In the genomic region with DNA sequence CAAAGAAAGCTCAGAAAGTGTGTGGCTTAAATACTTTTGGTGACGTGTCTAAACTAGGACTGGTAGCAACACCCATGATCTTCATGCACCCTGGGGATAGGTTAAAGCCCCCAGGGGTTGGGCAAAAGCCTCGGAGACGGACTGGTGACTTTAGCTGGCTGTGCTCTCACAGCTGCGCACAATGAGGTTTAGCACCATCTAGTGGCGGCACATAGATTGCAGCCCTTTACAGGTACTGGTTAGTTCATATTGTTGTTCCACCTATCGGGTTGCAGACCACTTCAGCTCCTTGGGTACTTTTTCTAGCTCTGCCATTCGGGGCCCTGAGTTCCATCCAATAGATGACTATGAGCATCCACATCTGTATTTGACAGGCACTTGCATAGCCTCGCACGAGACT, we compare ENCODE assay signal across 11 mouse cellular contexts. TPM values are rescaled to one million over a fixed set of nuclear protein-coding genes. Genes with fewer than 3 reads are reported as not detected.
DNase-seq lines count a peak whose midpoint lies in the region; ATAC-seq and TF ChIP-seq lines count a peak whose summit lies in the region.
"Not testable (repeated sequence)": the region's sequence is repeated elsewhere in the genome, so short reads cannot be mapped to it uniquely, and the experiment has no call there.
"Had no signal": no experiment of that assay in that cellular context is flagged by ENCODE, and none has a peak within 500 bp of the region (broad histone marks: within the 10 kb centered on the region; RNA-seq: fewer than 3 reads in every experiment).

No protein-coding gene starts in this region.

- H3K9me3 ChIP-seq in kidney, postnatal 0 days (replicated peaks; ENCODE audit: low read length); limb, embryonic 10.5 days (replicated peaks); midbrain, embryonic 16.5 days (replicated peaks; ENCODE audit: control insufficient read depth, low read length, poor library complexity, severe bottlenecking); stomach, postnatal 0 days (ENCODE audit: control insufficient read depth, low read length): not testable (repeated sequence)

- not testable (repeated sequence) for H3K27me3 ChIP-seq in kidney, postnatal 0 days (ENCODE audit: insufficient read depth, low read length); limb, embryonic 10.5 days (ENCODE audit: low read depth, poor library complexity, severe bottlenecking); midbrain, embryonic 16.5 days (ENCODE audit: control insufficient read depth, insufficient read depth, low read depth, low read length); stomach, postnatal 0 days (ENCODE audit: control insufficient read depth, insufficient read depth, low read length)

- peak; percentile 49 for TF ChIP-seq CTCF in kidney, postnatal 0 days (IDR thresholded peaks at IDR 0.05; ENCODE audit: low read depth)
- TF ChIP-seq CTCF in stomach, postnatal 0 days (IDR thresholded peaks at IDR 0.05; ENCODE audit: low read depth), result peak; percentile 64

- H3K4me1 ChIP-seq in kidney, postnatal 0 days (replicated peaks; ENCODE audit: insufficient read depth, low read length); limb, embryonic 10.5 days; midbrain, embryonic 16.5 days (ENCODE audit: control insufficient read depth, insufficient read depth, low read length); stomach, postnatal 0 days (replicated peaks; ENCODE audit: control insufficient read depth, insufficient read depth): not testable (repeated sequence)

- H3K36me3 ChIP-seq in kidney, postnatal 0 days (ENCODE audit: insufficient read depth, low read length); limb, embryonic 10.5 days; midbrain, embryonic 16.5 days (ENCODE audit: control insufficient read depth, insufficient read depth, low read length); stomach, postnatal 0 days (ENCODE audit: control insufficient read depth, insufficient read depth, low read length): not testable (repeated sequence)

- TF ChIP-seq EP300 in stomach, postnatal 0 days (optimal IDR thresholded peaks at IDR 0.05), result not testable (repeated sequence)

- H3K9ac ChIP-seq in kidney, postnatal 0 days (ENCODE audit: low read depth, low read length); midbrain, embryonic 16.5 days (ENCODE audit: low read depth, low read length); stomach, postnatal 0 days (ENCODE audit: low read length): not testable (repeated sequence)

- DNase-seq in 416B (ENCODE audit: low read depth), result peak; percentile 45
- DNase-seq in adrenal gland, postnatal 10 days, result peak; percentile 54
- peak; percentile 37 for DNase-seq in embryo, embryonic 10 days (ENCODE audit: low spot score)
- DNase-seq in gastrocnemius, adult 18-20 months (ENCODE audit: low spot score), result peak; percentile 12
- not testable (repeated sequence) for DNase-seq in kidney, postnatal 0 days (ENCODE audit: low spot score)
- peak; percentile 37 for DNase-seq in limb, embryonic 10.5 days (ENCODE audit: low spot score)
- peak; percentile 23 for DNase-seq in stomach, postnatal 0 days (ENCODE audit: low spot score)

- H3K27ac ChIP-seq in kidney, postnatal 0 days; limb, embryonic 10.5 days; midbrain, embryonic 16.5 days (ENCODE audit: low read length); stomach, postnatal 0 days (replicated peaks): not testable (repeated sequence)

- H3K4me3 ChIP-seq in kidney, postnatal 0 days (replicated peaks; ENCODE audit: low read depth, low read length); limb, embryonic 10.5 days; midbrain, embryonic 16.5 days (ENCODE audit: low read depth, low read length); stomach, postnatal 0 days (ENCODE audit: low read depth, low read length): not testable (repeated sequence)

- not testable (repeated sequence) for ATAC-seq in kidney, postnatal 0 days (replicated peaks; ENCODE audit: low FRiP score, low read depth); stomach, postnatal 0 days (ENCODE audit: low FRiP score, low TSS enrichment)
- 0 out of 2 replicates have a peak, but pooled peaks have one; percentile 42 for ATAC-seq in midbrain, embryonic 16.5 days

- 83% methylated on average over 6 of the region's 9 CpGs for WGBS in kidney, postnatal 0 days
- 78% methylated on average over 8 of the region's 9 CpGs for WGBS in limb, embryonic 10.5 days
- WGBS in midbrain, embryonic 16.5 days, result 72% methylated on average over 8 of the region's 9 CpGs
- WGBS in stomach, postnatal 0 days, result 55% methylated on average over 6 of the region's 9 CpGs

- not testable (repeated sequence) for H3K4me2 ChIP-seq in kidney, postnatal 0 days (ENCODE audit: low read length); midbrain, embryonic 16.5 days (ENCODE audit: low read length); stomach, postnatal 0 days (replicated peaks; ENCODE audit: low read depth)

RNA-seq across cellular contexts. Expression of a gene that starts 27.9 kb away (rescaled TPM):
- not detected for total RNA-seq in adrenal gland, postnatal 10 days (2021)
- total RNA-seq in gastrocnemius, adult 18-20 months (2021), result not detected
- not detected in 2 replicates for polyA plus RNA-seq in kidney, postnatal 0 days (2015; fragmentation: Nextera tagmentation; extraction: Ambion mirVana)
- polyA plus RNA-seq in limb, embryonic 10.5 days (2016; fragmentation: Nextera tagmentation; extraction: Ambion mirVana), result not detected in 2 replicates
- polyA plus RNA-seq in midbrain, embryonic 16.5 days (2015; fragmentation: Nextera tagmentation; extraction: Ambion mirVana), result not detected in 2 replicates
- not detected in 2 replicates for polyA plus RNA-seq in stomach, postnatal 0 days (2015; fragmentation: Nextera tagmentation; extraction: Ambion mirVana)
- total RNA-seq: gastrocnemius, adult 8-10 months had no signal
- polyA plus RNA-seq: hindbrain, embryonic 12.5 days; limb, embryonic 13.5 days had no signal
